Mouse (Mus musculus) hindbrain, embryonic 12.5 days (tissue): ENCODE results near the gene Rbms1. TPM values are rescaled to one million over a fixed set of nuclear protein-coding genes. Genes with fewer than 3 reads are reported as not detected.

Experiments
- ATAC-seq: fragments of 200-750 bp; cut with Nextera tagmentation; 2 replicates; pipeline ENCODE4 v1.8.0; 2017; ENCODE audit warnings: moderate TSS enrichment; ENCODE audit not compliant: low FRiP score
- H3K27ac ChIP-seq: fragments of 300-500 bp; sonication (generic); 2 replicates; pipeline ENCODE4 v1.5.1; 2016; ENCODE audit warnings: mild to moderate bottlenecking
- H3K27me3 ChIP-seq: fragments of 300-500 bp; sonication (generic); 2 replicates; pipeline ENCODE4 v1.6.1; 2016; ENCODE audit warnings: mild to moderate bottlenecking
- H3K36me3 ChIP-seq: fragments of 300-500 bp; sonication (generic); 2 replicates; pipeline ENCODE4 v1.6.1; 2016; ENCODE audit warnings: mild to moderate bottlenecking
- H3K4me1 ChIP-seq: fragments of 300-500 bp; sonication (generic); 2 replicates; pipeline ENCODE4 v1.6.1; 2016
- H3K4me2 ChIP-seq: fragments of 300-500 bp; sonication (generic); replicated peaks from 2 replicates; pipeline ENCODE4 v1.6.1; 2016; ENCODE audit warnings: mild to moderate bottlenecking
- H3K4me3 ChIP-seq: fragments of 300-500 bp; sonication (generic); 2 replicates; pipeline ENCODE4 v1.5.1; 2016; ENCODE audit warnings: mild to moderate bottlenecking
- H3K9ac ChIP-seq: fragments of 300-500 bp; sonication (generic); 2 replicates; pipeline ENCODE4 v1.6.1; 2016; ENCODE audit warnings: mild to moderate bottlenecking, moderate library complexity
- H3K9me3 ChIP-seq: fragments of 300-500 bp; sonication (generic); replicated peaks from 2 replicates; pipeline ENCODE4 v1.6.1; 2016; ENCODE audit warnings: mild to moderate bottlenecking
- WGBS: fragments of 180-500 bp; shearing (Covaris S2); methylation state at CpG from one replicate; pipeline ENCODE4 v1.1.7; 2016; 5-methylcytosine and 5-hydroxymethylcytosine counted together
- polyA plus RNA-seq: library from polyadenylated mRNA; unstranded; fragments of >200 nt; fragmentation: Nextera tagmentation; extraction: Ambion mirVana; gene quantifications from 2 replicates; pipeline ENCODE4 v1.2.1, GENCODE M21; 2016

The Rbms1 gene
- polyA plus RNA-seq, 1 experiment from 2014 or later = 74.1 TPM

DNA sequence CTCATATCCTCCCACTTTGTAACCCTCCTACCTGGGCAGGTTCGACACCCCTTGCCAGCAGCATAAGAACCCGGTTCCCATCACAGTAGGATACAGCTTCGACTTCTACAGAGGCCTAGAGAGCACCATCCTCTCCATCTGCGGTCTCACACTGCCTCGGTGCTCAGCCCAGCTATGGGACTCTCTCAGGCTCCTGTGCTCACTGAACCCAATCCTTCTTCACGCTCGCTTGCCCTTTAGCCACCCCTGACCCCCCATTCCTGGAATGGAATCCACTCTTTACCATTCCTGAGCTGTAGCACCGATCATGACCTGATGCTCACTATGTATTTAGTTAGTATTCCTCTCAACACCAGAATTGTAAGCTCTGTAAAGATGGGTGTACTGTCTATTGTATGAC is 257.6 kb downstream of the Rbms1 start:
- 86% methylated on average over 8 of the region's 8 CpGs for WGBS
- H3K4me3 ChIP-seq = no peak overlapping the region
- no peak overlapping the region for H3K4me2 ChIP-seq
- no peaks in the 10 kb centered on the region for H3K4me1 ChIP-seq
- ATAC-seq = no peak
- no peak overlapping the region for H3K9ac ChIP-seq
- no peaks in the 10 kb centered on the region for H3K36me3 ChIP-seq
- H3K27me3 ChIP-seq = no peaks in the 10 kb centered on the region
- H3K27ac ChIP-seq = no peak overlapping the region
- H3K9me3 ChIP-seq = no peaks in the 10 kb centered on the region

DNA sequence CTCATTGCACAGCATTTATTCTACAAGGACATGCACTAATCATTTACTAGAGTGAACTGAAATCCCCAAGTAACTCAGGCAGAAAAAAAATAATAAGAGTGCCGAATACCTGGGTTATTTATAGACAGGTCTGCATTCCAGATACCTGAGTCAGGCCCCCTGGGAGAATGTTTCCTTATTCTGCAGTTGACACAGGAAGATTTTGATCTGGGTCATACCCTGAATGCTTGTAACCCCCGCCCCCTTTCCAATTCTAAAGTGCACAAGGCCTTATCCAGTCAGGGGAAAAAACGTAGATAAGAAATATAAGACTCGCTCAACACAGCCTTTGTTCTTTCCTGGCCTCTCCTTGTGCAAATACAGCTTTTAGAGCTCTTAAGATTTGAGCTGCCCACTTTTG is 259.7 kb downstream of the Rbms1 start:
- Histone ChIP-seq H3K9me3 (no peaks in the 10 kb centered on the region), H3K4me2 (no peak overlapping the region), H3K4me1 (peaks cover 2% of the 10 kb centered on the region; the same call in 1 of the 2 replicates), H3K27ac (no peak overlapping the region), H3K4me3 (no peak overlapping the region), H3K27me3 (no peaks in the 10 kb centered on the region), H3K9ac (no peak overlapping the region), H3K36me3 (no peaks in the 10 kb centered on the region)
- ATAC-seq = no peak
- WGBS = 68% methylated on average over 4 of the region's 4 CpGs

DNA sequence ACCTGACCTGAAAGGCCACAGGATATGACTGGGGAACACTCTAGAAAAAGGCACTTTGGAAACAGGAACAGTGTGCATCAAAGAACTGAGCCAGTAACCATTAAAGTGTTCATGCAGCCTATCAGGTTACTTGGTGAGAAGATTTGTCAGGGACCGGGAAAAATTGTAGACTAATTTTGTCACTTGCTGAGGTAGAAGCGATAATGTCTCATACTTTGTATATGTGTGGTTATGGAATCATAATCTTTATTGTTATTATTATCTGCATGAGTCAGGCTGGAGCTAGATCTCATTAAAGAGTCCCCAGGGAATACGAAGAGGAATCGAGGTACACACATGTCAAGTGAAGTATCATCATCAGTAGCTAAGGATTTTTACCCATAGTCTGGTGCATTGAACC is 262.0 kb downstream of the Rbms1 start:
- no peaks in the 10 kb centered on the region for H3K9me3 ChIP-seq
- no peak overlapping the region for H3K27ac ChIP-seq
- WGBS = 86% methylated on average over 4 of the region's 4 CpGs
- H3K4me3 ChIP-seq = no peak overlapping the region
- no peak overlapping the region for H3K9ac ChIP-seq
- H3K36me3 ChIP-seq = no peaks in the 10 kb centered on the region
- H3K27me3 ChIP-seq = no peaks in the 10 kb centered on the region
- no peak for ATAC-seq
- peaks cover 5% of the 10 kb centered on the region; the same call in 1 of the 2 replicates for H3K4me1 ChIP-seq
- H3K4me2 ChIP-seq = no peak overlapping the region

Other genes with a start within 250 kb of the Rbms1 start
- 0.74 and 0.94 TPM in 2 replicates for gene Itgb6, start 240.5 kb downstream of the Rbms1 start, polyA plus RNA-seq